ENCODE assay signal across 8 mouse cellular contexts in genomic region chr8:111940171-111941100, GRCm38 (mm10). TPM values are rescaled to one million over a fixed set of nuclear protein-coding genes. Genes with fewer than 3 reads are reported as not detected.
A peak's percentile ranks its signal among the peaks of the same experiment; 100 is the strongest.
DNase-seq lines count a peak whose midpoint lies in the region; ATAC-seq lines count a peak whose summit lies in the region.

Gene Gabarapl2, plus strand, starts transcription at chr8:111940703.

- peaks cover 12% of the 10 kb centered on the region for H3K36me3 ChIP-seq in hindbrain, embryonic 16.5 days (ENCODE audit: control insufficient read depth, insufficient read depth, low read length)
- H3K36me3 ChIP-seq in macrophage (ENCODE audit: inconsistent target): peaks cover 6% of the 10 kb centered on the region; the same call in 1 of the 2 replicates

- peaks cover 14% of the 10 kb centered on the region; the same call in 1 of the 2 replicates for H3K79me2 ChIP-seq in macrophage (ENCODE audit: inconsistent target)

- DNase-seq in WW6 (ENCODE audit: low read depth, low spot score): peak; percentile 98
- DNase-seq in cerebellum, postnatal 4 days (ENCODE audit: low spot score in 2 of 2): peak; percentile 90 to 95
- peak; percentile 97 for DNase-seq in gastrocnemius, adult 18-20 months (ENCODE audit: low spot score)
- DNase-seq in left cerebral cortex, adult 18-20 months (ENCODE audit: low spot score in 2 of 2): peak; percentile 98
- DNase-seq in right cerebral cortex, adult 18-20 months: peak; percentile 99
- DNase-seq in urinary bladder, postnatal 10 days (ENCODE audit: low spot score): peak; percentile 90

- peak within 1 kb of the TSS; percentile 94 for H3K4me2 ChIP-seq in hindbrain, embryonic 16.5 days (ENCODE audit: low read length)

- peaks cover 18% of the 10 kb centered on the region for H3K4me1 ChIP-seq in hindbrain, embryonic 16.5 days (ENCODE audit: control insufficient read depth, insufficient read depth, low read depth, low read length)

- H3K27me3 ChIP-seq in hindbrain, embryonic 16.5 days (replicated peaks; ENCODE audit: control insufficient read depth, insufficient read depth, low read length): no peaks in the 10 kb centered on the region

- peak within 1 kb of the TSS; percentile 91 for H3K9ac ChIP-seq in hindbrain, embryonic 16.5 days (ENCODE audit: low read depth, low read length)

- peak within 1 kb of the TSS; percentile 99 for H3K4me3 ChIP-seq in hindbrain, embryonic 16.5 days (ENCODE audit: low read length)
- peak within 1 kb of the TSS; percentile 68 for H3K4me3 ChIP-seq in macrophage (ENCODE audit: inconsistent target)

- ATAC-seq in hindbrain, embryonic 16.5 days: peak; percentile 98

- WGBS in hindbrain, embryonic 16.5 days: under 1% methylated on average over 62 of the region's 65 CpGs
- WGBS in macrophage (ENCODE audit: missing documents): 1% methylated on average over 65 of the region's 65 CpGs

- peak within 1 kb of the TSS; percentile 77 for H3K27ac ChIP-seq in hindbrain, embryonic 16.5 days (ENCODE audit: low read depth, low read length)
- H3K27ac ChIP-seq in macrophage: peak within 1 kb of the TSS; percentile 54

- H3K9me3 ChIP-seq in hindbrain, embryonic 16.5 days (ENCODE audit: control insufficient read depth, low read length): no peaks in the 10 kb centered on the region

RNA-seq across cellular contexts. Expression of gene Gabarapl2, which starts in this region (rescaled TPM):
- 100 to 1,000 TPM in 1 of 2 experiments, 10 to 100 TPM in 1; 91.4 to 110 TPM for total RNA-seq in gastrocnemius, adult 18-20 months (2021)
- 422 and 469 TPM in 2 replicates for polyA plus RNA-seq in hindbrain, embryonic 16.5 days (2015; fragmentation: Nextera tagmentation; extraction: Ambion mirVana)
- total RNA-seq in left cerebral cortex, adult 18-20 months (2021): 100 to 1,000 TPM; 221 to 236 TPM
- total RNA-seq in macrophage (2018; cell fraction: chromatin; rRNA removed): 10 to 100 TPM in 25 of 26 experiments, 1 to 10 TPM in 1; 8.9 to 29.0 (median 18.1) TPM
- 10 to 100 TPM; 46.4 to 82.9 (median 59.8) TPM for total RNA-seq in macrophage (2018; cell fraction: cytosol; rRNA removed)
- total RNA-seq in macrophage (2018; cell fraction: nucleus; rRNA removed): 10 to 100 TPM; 16.5 to 35.1 (median 24.2) TPM
- polyA plus RNA-seq in macrophage (2018): 61.3 to 79.8 TPM (median 77.3 TPM) in 3 replicates

Comparison
In these comparisons a context has a peak if more than half of its experiments do, and no peak if none do; other contexts are left out.
1. Peak in every context shown above with its lines: DNase-seq, ATAC-seq, H3K4me3 ChIP-seq and H3K27ac ChIP-seq.